Mouse (Mus musculus): ENCODE data around the gene Apba3.

Apba3 gene

DNA sequence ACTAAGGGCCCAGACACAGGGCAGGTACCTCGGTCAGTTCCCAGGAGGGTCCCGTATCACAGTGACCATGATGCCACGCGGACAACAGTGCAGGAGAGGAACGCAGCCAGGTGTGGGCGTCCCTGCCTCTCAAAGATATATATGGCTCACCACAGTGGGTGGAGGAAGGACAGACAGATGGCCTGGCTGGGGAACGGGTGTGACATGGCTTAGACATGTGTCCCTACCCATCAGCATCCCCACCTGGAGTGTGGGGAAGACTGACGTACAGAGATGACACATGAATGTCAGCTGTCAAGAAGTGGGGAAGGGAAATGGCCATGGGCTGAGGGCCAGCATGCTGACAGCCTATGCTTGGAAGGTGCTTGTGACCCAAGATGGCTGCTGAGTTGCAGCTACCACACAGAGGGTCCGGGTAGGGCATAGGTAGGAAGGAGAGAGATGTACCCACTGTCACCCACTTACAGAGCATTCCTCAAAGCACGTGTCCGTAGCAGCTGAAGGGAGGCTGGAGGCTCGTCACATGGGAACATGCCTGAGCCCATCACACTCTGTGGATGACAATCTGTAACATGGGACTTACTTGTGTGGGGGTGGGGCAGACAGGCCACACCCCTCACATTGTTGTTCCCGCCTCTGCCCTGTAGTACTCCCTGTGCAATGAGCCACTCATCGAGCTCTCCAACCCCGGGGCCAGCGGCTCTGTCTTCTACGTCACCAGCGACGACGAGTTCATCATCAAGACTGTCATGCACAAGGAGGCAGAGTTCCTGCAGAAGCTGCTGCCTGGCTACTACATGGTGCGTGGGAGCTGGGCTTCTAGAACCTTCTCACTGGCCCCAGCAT lies 40.3 kb downstream of the Apba3 start:
- no peak for DNase-seq (ENCODE audit: low spot score in 2 of 2)

- no peak for DNase-seq (ENCODE audit: low spot score in 2 of 2)
Observed at GRCm38 (mm10) chr10:81309571-81309970, 42.8 kb downstream of the Apba3 start.

GRCm38 (mm10) chr10:81313581-81313980 lies 46.8 kb downstream of the Apba3 start:
- no peak for DNase-seq (ENCODE audit: low spot score in 2 of 2)

DNA sequence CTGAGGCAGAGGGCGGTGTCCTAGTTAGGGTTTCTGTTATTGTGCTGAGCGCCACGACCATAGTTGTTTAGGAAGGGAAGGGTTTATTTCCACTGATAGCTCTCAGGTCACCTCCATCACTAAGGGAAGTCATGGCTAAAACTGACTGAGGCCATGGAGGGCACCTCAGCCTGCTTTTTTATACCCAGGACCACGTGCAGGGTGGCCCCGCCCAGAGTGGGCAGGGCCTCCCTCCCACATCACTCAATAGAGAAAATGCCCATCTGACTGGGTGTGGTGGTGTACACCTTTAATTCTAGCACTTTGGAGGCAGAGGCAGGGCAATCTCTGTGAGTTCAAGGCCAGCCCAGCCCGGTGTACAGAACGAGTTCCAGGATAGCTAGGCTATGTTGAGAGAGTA lies 47.4 kb downstream of the Apba3 start:
- DNase-seq (ENCODE audit: low spot score in 2 of 2): no peak

GRCm38 (mm10) chr10:81315587-81315986 lies 48.8 kb downstream of the Apba3 start:
- DNase-seq (ENCODE audit: low spot score in 2 of 2): no peak

DNA sequence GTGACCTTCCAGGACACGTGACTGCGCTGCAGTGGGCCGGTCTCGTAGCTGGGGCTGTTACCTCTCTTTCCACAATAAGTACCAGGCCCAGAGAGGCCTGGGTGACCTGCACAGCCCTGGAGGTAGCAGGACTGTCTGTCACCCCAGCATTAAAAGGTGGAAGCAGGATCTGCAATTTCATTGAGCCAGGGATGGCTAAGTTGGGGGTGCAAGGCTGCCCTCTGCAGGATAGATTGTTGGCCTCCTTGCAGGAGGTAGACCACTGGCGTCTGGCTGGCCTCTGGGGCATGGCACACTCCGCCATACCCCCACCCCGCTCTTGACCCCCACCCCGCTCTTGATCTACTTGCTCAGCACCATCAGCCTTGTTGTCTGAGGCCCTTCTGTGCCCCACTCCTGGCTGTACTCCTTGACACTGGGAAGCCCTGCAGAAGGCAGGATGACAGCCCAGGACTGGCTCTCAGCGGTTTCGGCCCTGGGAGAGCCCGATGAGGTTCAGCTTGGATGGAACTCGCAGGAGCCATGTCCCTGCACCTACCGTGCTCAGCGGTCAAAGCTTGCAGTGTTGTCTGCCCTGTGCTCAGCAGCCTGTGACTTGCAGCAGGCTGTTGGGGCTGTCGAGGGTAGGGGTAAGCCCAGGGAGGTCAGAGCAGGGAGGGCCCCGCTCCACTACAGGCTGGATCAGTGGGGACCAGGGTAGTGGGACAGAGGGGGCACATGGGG lies 49.7 kb downstream of the Apba3 start:
- DNase-seq (ENCODE audit: low spot score in 2 of 2): no peak

DNA sequence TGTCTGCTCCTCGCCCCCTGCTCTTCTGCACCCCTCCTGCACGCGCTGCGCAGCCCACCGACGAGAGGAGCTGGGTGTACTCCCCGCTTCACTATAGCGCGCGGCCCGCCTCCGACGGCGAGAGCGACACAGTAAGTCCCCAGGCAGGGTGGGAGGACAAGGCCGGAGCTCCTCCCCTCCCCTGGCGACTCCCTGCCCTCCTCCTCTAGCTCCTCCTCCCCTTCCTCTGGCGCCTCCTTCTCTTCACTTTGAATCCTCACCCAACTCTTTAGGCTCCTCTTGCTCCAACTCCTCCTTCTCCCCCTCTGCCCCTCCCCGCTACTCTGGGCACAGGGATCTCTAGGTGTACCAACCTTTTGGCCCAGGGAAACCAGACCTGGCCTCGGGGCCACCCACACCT lies 50.5 kb downstream of the Apba3 start:
- no peak for DNase-seq (ENCODE audit: low spot score in 2 of 2)

DNA sequence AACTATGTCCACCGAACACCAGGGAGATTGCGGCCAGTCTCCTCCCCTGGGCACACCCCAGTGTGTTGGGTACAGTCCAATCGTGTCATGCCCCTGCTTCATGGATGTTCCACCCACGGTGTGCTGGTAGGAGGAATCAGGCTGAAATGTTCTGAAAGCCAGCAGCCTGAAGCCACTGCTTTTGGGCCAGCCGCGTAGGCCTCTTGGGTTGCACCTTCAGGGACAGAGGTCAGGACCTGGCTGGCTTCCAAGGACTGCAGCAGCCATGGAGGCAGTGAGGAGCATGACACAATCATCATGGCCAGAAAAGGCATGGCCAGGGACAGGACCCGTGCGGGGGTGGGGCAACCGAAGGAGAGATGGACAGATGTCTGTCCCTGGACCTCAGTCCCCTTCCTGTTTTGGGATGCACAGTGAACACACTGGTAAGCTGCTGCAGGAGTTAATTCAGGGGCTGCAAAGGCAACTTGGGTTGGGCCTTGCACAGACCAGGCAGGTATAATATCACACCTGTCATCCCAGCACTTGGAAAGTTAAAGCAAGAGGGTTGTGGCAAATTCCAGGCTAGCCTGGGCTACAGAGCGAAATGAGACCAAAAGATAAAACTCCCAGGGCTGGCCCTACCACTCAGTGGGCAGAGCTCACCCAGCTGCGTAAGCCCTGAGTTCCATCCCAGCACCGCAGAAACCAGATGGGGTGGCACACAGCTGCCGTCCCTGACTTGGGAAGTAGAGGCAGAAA lies 52.0 kb downstream of the Apba3 start:
- DNase-seq (ENCODE audit: low spot score in 2 of 2): no peak

DNA sequence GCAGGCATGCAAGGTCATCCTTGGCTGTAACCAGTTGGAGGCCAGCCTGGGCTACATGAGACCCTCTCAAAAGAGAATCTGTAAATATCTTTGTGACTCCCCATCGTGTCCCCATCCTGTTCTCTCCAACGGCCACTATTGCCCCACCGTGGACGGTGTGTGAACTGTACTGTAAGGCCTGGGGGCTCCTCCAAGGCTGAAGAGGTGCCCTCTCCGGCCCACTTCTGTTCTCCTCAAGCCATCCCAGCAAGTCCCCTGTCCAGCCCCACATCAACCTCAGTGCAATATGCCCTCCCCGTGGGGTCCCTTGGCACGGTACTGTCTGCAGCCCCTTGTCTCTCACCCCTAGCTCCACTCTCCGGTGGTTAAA lies 52.6 kb downstream of the Apba3 start:
- DNase-seq (ENCODE audit: low spot score in 2 of 2): no peak

- DNase-seq (ENCODE audit: low spot score in 2 of 2): no peak
Observed at GRCm38 (mm10) chr10:81319741-81320549, 53.2 kb downstream of the Apba3 start.

DNA sequence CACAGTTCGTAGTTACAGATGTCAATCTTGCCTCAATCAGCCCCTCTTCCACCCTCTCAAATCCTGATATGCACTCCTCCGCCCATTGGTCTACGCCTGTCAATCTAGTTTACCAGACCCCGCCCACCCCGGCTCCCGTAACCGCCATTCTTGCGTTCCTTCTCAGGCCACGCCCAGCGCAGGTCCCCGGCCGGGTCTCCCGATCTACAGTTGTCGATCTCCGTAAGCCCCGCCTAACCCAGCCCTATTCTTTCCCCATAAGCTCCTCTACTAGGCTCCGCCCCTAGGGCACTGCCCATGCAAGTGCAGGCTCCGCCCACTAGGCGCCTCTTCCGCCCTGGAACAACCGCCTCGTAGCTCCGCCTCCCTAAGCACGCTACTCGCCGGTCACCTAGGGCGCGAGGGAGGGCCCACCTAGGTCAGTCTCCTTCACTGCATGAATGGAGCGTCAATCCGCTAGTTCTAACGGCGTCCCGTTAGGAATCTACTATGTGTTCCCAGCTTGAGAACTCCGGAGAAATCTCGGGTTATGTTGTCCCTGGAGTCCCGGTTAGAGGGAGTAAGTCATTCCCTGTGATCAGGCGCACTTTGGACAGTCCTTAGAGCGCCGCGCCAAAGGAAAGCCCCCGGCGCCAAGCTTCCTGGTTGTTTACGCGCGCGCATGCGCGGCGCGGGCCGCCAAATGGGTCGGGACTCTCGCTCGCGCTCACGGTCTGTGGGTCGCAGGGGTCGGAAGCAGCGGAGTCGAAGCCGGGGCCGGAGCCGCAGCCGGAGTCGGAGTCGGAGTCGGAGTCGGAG lies 54.0 kb downstream of the Apba3 start, which contains the start of gene Cactin:
Cactin (plus strand) TSS at position 554 of the 798 bp plus-strand sequence.
- DNase-seq (ENCODE audit: low spot score in 2 of 2): peak; percentile 100

DNA sequence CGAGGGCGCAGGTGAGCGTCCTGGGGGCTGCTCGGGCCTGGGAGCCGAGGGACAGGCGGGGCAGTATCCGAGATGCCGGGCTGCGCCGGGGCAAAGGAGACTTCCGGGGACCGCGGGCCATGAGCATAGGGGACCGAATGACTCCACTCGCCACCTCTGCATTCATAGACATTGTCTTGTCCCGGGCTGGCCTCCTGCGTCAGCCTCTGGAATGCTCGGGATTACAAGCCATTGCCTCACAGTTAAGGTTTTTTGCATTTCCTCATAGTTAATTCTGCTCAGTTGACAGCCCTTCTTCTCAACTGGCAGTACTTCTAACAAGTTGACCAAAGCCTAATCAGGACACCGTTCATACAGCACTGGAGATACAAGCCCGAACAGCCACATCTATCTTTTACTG lies 54.7 kb downstream of the Apba3 start:
- DNase-seq (ENCODE audit: low spot score in 2 of 2): no peak

DNA sequence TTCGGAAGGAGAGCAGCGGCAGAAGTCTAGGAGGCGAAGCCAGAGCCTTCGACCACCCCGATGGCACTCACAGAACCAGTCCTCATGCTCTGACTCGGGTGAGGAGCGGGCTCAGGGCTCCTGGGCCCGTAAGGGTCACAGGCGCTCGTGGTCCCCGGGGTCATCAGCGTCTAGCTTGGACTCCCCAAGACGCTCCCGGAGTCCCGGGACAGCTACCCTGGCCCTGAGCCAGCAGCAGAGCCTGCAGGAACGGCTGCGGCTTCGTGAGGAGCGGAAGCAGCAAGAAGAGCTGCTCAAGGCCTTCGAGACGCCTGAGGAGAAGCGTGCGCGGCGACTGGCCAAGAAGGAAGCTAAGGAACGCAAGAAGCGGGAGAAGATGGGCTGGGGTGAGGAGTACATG lies 55.7 kb downstream of the Apba3 start:
- no peak for DNase-seq (ENCODE audit: low spot score in 2 of 2)
